Mouse (Mus musculus): ENCODE results near the gene Rasd2.

Gene Rasd2

DNA sequence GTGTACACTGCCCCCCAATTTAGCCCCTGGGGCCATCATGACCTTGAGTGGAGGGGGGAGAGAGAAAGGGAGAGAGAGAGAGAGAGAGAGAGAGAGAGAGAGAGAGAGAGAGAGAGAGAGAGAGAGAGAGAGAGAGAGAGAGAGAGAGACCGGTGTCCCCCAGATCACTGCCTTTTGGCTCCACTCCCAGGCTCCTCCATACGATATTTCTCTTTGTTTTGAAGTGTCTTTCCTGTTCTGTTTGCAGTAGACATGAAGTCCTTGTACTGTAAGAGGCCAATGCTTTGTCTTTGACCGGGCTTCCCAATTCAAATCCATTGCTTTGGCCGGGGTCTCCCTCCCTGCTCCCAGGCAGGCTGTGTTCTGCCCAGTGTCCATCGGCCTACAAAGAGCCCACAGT is 8.9 kb downstream of the Rasd2 start:
- no peak for DNase-seq

DNA sequence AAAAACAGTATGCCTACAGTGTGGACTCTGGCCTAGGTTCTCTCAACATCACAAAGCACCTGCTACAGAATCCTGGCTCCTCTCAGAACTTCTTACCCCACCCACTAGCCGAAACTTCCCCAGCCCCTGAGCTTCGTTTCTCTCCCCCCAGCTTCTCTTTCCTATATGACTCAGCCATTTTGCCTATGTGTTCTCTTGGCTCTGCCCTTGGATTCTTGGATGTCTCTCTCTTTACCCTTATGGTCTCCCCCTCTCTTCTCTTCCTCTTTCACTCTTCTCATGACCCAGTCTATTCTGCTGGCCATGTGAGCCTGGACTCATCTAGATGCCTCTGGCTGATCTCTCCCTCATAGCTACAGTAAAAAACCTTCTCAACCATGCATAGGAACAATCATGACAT is 13.0 kb downstream of the Rasd2 start:
- no peak for DNase-seq

DNA sequence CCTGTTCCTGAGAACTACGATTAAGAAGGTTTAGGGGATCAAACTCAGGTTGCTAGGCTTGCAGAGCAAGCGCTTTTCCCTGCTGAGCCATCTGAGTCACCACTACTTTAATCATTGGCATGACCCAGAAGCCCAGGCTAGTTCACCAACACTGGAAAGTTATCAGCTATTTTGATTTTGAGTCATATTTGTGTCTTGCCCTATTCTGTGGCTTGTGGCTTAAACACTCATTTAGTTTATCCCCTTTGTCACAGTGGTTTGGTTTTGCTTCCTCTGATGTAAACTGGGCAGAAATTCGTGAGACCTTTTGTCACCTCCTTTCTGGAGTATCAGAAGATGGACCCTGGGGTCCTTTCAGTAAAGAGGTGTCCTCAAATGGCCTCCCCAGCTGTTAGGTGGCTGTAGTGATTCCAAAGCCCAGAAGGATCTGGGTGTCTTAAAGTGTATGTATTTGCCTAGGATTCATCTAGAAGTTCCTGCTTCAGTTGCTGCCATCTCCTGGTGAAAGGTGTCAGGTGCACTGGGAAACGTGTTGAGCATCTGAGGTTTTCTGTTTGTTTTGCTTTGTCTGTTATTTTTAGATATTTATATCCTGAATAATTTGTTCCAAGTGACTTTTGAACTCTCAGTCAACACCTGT is 20.3 kb downstream of the Rasd2 start:
- peak; percentile 29 for DNase-seq

DNA sequence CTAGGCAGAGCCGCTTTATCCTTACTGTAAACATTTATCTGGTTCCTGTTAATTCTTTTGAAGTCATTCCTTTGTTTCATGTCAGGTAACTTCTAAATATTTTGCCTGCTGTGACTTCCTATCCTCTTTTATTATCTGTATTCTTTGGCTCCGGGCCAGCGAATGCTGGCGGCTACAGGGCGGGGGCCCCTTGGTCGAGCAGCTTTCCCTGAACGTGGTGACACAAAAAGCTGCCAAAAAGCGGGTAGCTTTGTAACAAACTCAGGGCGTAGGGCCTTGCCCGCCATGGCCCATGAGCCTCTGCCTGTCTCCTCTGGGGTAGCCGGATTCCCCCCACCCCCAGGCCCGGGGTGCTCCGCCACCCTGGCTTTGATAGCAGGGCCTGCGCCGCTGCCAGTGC is 33.6 kb downstream of the Rasd2 start:
- DNase-seq = no peak

- no peak for DNase-seq
These were observed 35.4 kb downstream of the Rasd2 start for GRCm38 (mm10) chr8:75249186-75249585.

- DNase-seq = no peak
These were observed 40.3 kb downstream of the Rasd2 start for GRCm38 (mm10) chr8:75254027-75254426.

DNA sequence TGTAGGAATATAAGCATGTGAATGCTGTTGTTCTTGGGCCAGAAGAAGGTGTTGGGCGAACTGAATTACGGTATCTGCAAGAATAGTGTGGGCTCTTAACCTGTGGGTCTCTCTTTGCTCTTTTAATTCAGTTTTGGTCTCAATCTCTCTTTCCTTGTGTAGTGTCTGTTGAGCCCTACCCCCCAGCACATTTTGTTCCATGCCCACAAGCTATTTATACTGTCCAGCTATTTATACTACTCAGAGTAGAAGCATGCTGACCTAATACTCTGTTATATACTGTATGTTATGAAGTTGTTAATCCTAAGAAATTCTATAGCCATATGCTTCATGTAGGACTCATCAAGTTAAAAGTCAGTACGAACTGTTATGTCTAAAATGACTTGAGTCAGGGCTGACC is 41.9 kb downstream of the Rasd2 start:
- DNase-seq = no peak

GRCm38 (mm10) chr8:75272166-75272565 is 58.4 kb downstream of the Rasd2 start:
- DNase-seq = peak; percentile 10
